Mouse (Mus musculus) liver, postnatal 0 days (tissue): Measurements from ENCODE around the gene Psg16.

Experiments used
- CTCF ChIP-seq: sonication (generic); IDR thresholded peaks from 2 replicates; pipeline ENCODE4 v1.5.1; 2016; ENCODE audit warnings: antibody characterized with exemption, low read depth
- EP300 ChIP-seq: IDR thresholded peaks from 2 replicates; pipeline ENCODE4 v1.6.1; 2016; ENCODE audit warnings: antibody characterized with exemption, low read depth, mild to moderate bottlenecking

- TF ChIP-seq CTCF (no peak), EP300 (no peak)
Observed at GRCm38 (mm10) chr7:17149931-17150330, 76.1 kb downstream of the Psg16 start, which contains the start of gene Ceacam3.
